Mouse (Mus musculus) liver, embryonic 13.5 days (tissue): Measurements from ENCODE around the gene Arid1b. TPM values are rescaled to one million over a fixed set of nuclear protein-coding genes. Genes with fewer than 3 reads are reported as not detected.
A peak's percentile ranks its signal among the peaks of the same experiment; 100 is the strongest.

Source experiments
- ATAC-seq: fragments of 200-750 bp; cut with Nextera tagmentation; 2 replicates; pipeline ENCODE4 v1.8.0; 2017; ENCODE audit warnings: low read depth, mild to moderate bottlenecking, moderate number of reproducible peaks, moderate library complexity
- DNase-seq: peaks from one replicate; pipeline ENCODE4 v3.0.0; 2022
- H3K27ac ChIP-seq: fragments of 300-500 bp; sonication (generic); 2 replicates; pipeline ENCODE4 v1.5.1; 2015; ENCODE audit warnings: moderate library complexity, mild to moderate bottlenecking, inconsistent platforms
- H3K27me3 ChIP-seq: fragments of 300-500 bp; sonication (generic); 2 replicates; pipeline ENCODE4 v1.6.1; 2015; ENCODE audit warnings: mild to moderate bottlenecking, inconsistent platforms
- H3K36me3 ChIP-seq: fragments of 300-500 bp; sonication (generic); 2 replicates; pipeline ENCODE4 v1.6.1; 2015; ENCODE audit warnings: mild to moderate bottlenecking, inconsistent platforms
- H3K4me1 ChIP-seq: fragments of 300-500 bp; sonication (generic); replicated peaks from 2 replicates; pipeline ENCODE4 v1.6.1; 2015; ENCODE audit warnings: inconsistent platforms
- H3K4me2 ChIP-seq: fragments of 300-500 bp; sonication (generic); 2 replicates; pipeline ENCODE4 v1.6.1; 2015; ENCODE audit warnings: inconsistent platforms, mild to moderate bottlenecking, moderate library complexity
- H3K4me3 ChIP-seq: fragments of 300-500 bp; sonication (generic); replicated peaks from 2 replicates; pipeline ENCODE4 v1.5.1; 2015; ENCODE audit warnings: mild to moderate bottlenecking, inconsistent platforms
- H3K9ac ChIP-seq: fragments of 300-500 bp; sonication (generic); 2 replicates; pipeline ENCODE4 v1.6.1; 2015; ENCODE audit warnings: mild to moderate bottlenecking, inconsistent platforms
- H3K9me3 ChIP-seq: fragments of 300-500 bp; sonication (generic); replicated peaks from 2 replicates; pipeline ENCODE4 v1.6.1; 2016; ENCODE audit warnings: inconsistent platforms
- WGBS: fragments of 180-500 bp; shearing (Covaris S2); methylation state at CpG from one replicate; pipeline ENCODE4 v1.1.7; 2015; ENCODE audit not compliant: insufficient replicate concordance; 5-methylcytosine and 5-hydroxymethylcytosine counted together
- polyA plus RNA-seq: library from polyadenylated mRNA; unstranded; fragments of >200 nt; fragmentation: Nextera tagmentation; extraction: Ambion mirVana; gene quantifications from 2 replicates; pipeline ENCODE4 v1.2.1, GENCODE M21; 2015

The Arid1b gene
- polyA plus RNA-seq, 1 experiment from 2014 or later: 2.0 TPM

DNA sequence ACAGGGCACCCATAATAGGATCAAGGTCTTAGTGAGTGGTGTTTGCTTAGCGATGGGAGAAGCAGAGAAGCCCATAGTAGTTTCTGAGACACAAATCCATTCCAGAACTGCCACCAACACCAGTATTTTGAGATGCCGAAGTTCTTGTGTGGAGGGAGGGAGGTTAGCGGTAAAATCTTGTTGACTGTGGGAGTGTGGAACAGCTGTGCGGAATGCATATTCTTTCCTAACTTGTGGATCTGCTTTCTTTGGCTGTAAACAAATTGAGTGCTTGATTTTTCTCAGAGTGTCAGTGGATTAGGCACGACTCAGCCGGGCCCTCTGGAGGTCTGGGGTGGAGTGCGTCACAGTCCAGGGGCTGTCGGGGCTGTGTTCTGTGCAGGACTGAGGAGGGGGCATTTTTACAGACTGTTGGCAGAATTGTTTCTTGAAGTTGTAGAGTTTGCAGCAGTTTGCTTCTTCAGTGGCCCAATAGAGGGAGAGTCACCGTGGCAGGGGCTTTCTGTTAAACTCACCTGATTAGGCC lies 27.9 kb downstream of the Arid1b start:
- DNase-seq: no peak
- Histone ChIP-seq H3K4me3 (no peak overlapping the region), H3K4me1 (peaks cover 37% of the 10 kb centered on the region), H3K4me2 (no peak overlapping the region), H3K9ac (no peak overlapping the region), H3K27ac (no peak overlapping the region), H3K27me3 (no peaks in the 10 kb centered on the region), H3K9me3 (no peaks in the 10 kb centered on the region), H3K36me3 (no peaks in the 10 kb centered on the region)
- WGBS: 75% methylated on average over 9 of the region's 9 CpGs
- ATAC-seq: no peak

DNA sequence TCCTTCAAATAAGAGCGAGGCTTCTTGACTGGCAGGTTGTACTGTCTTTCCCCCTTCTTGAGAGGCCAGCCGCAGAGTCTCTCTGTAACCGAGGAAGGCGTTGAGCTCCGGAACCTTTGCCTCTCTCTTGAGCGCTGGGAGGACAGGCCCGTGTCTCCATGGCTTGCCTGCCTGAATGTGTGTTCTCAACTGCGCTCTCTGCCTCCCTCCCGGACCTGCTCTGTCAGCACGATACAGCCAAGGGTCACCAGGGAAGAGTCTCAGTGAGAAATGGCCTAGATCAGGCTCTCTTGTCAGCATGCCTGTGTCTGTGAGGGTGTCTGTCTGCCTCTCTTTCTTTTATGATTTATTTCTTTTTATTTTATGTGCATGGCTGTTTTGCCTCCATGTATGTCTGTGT lies 29.6 kb downstream of the Arid1b start:
- 72% methylated on average over 10 of the region's 10 CpGs for WGBS

DNA sequence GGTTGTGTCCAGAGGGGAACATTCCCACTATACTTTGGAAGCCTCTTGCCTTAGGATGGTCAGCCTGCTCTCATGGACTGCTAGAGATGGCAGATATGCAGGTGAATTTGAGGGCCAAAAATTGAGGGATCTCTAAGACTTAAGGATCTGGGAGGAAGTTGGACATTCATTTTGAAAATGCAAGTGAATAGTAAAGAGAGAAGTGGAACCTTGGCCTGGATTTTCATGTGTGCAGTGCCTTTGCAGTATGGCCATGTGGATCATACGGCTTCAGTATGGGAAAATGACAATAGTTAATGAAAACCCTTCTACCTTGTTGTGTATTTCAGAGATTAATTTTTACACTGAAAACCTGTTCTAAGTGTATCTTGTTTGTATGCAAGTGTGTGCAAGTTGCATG lies 31.3 kb downstream of the Arid1b start:
- WGBS: 88% methylated on average over 1 of the region's 1 CpGs
- Histone ChIP-seq H3K4me3 (no peak overlapping the region), H3K9ac (no peak overlapping the region), H3K4me1 (peaks cover 29% of the 10 kb centered on the region), H3K4me2 (no peak overlapping the region), H3K27ac (no peak overlapping the region), H3K9me3 (no peaks in the 10 kb centered on the region), H3K36me3 (no peaks in the 10 kb centered on the region), H3K27me3 (no peaks in the 10 kb centered on the region)
- DNase-seq (no peak), ATAC-seq (no peak)

More for the DNA sequence above, 29.6 kb downstream of the Arid1b start:
- no peak overlapping the region for H3K4me3 ChIP-seq
- no peak overlapping the region for H3K4me2 ChIP-seq
- H3K9me3 ChIP-seq: no peaks in the 10 kb centered on the region
- DNase-seq (no peak), ATAC-seq (no peak)
- no peaks in the 10 kb centered on the region for H3K27me3 ChIP-seq
- no peaks in the 10 kb centered on the region for H3K36me3 ChIP-seq
- no peak overlapping the region for H3K27ac ChIP-seq
- H3K4me1 ChIP-seq: peaks cover 27% of the 10 kb centered on the region
- H3K9ac ChIP-seq: no peak overlapping the region

DNA sequence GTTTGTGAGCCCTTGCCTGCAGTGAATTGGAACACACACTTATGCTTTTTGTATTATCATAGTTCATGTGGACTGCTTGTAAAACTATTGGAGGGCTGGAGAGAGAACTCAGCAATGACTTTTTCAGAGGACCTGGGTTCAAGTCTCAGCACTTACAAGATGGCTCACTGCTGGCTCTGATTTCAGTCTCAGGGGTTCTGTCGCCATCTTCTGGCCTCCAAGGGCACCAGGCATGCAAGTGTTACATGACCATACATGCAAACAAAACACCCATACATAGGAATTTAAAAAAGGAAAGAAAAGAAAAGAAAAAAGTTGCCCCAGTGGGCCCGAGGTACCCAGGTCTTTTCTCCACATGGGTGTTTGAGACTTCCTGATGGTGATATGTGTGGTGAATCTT lies 32.4 kb downstream of the Arid1b start:
- Histone ChIP-seq H3K27me3 (no peaks in the 10 kb centered on the region), H3K4me2 (no peak overlapping the region), H3K27ac (no peak overlapping the region), H3K4me3 (no peak overlapping the region), H3K4me1 (peaks cover 24% of the 10 kb centered on the region), H3K36me3 (no peaks in the 10 kb centered on the region), H3K9me3 (no peaks in the 10 kb centered on the region), H3K9ac (no peak overlapping the region)
- 66% methylated on average over 2 of the region's 2 CpGs for WGBS
- DNase-seq (no peak), ATAC-seq (no peak)

DNA sequence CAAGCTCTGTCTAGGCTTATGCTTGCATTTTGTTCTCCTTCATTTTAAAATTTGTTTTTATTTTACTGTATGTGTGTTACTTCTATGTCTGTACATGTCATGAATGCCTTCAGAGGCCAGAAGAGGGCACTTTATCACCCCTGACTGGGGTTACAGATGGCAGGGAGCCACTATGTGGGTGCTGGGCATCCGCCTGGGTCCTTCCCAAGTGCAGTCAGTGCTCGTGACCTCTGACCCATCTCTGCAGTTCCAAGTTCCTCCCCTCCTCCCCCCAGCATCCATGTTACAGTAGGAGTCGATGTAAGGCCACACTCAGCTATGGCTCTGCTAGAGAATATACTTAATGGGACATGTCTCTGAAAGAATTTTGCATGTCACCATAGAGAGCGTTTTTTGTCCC lies 35.0 kb downstream of the Arid1b start:
- Histone ChIP-seq H3K9ac (no peak overlapping the region), H3K36me3 (no peaks in the 10 kb centered on the region), H3K27ac (no peak overlapping the region), H3K4me2 (no peak overlapping the region), H3K4me1 (peaks cover 17% of the 10 kb centered on the region), H3K27me3 (no peaks in the 10 kb centered on the region), H3K9me3 (no peaks in the 10 kb centered on the region), H3K4me3 (no peak overlapping the region)
- 74% methylated on average over 4 of the region's 4 CpGs for WGBS
- no peak for DNase-seq
- ATAC-seq: no peak

GRCm38 (mm10) chr17:5030290-5030689 lies 36.2 kb downstream of the Arid1b start:
- no peak overlapping the region for H3K9ac ChIP-seq
- no peaks in the 10 kb centered on the region for H3K36me3 ChIP-seq
- no peaks in the 10 kb centered on the region for H3K27me3 ChIP-seq
- H3K4me3 ChIP-seq: no peak overlapping the region
- no peak overlapping the region for H3K4me2 ChIP-seq
- WGBS: 86% methylated on average over 2 of the region's 2 CpGs
- H3K9me3 ChIP-seq: no peaks in the 10 kb centered on the region
- H3K27ac ChIP-seq: no peak overlapping the region
- no peak for ATAC-seq
- H3K4me1 ChIP-seq: peaks cover 17% of the 10 kb centered on the region
- DNase-seq: no peak

- no peak overlapping the region for H3K9ac ChIP-seq
- no peaks in the 10 kb centered on the region for H3K9me3 ChIP-seq
- WGBS: 71% methylated on average over 3 of the region's 3 CpGs
- no peak overlapping the region for H3K27ac ChIP-seq
- H3K4me3 ChIP-seq: no peak overlapping the region
- no peak for DNase-seq
- no peaks in the 10 kb centered on the region for H3K27me3 ChIP-seq
- H3K36me3 ChIP-seq: no peaks in the 10 kb centered on the region
- ATAC-seq: no peak
- H3K4me2 ChIP-seq: no peak overlapping the region
- peaks cover 17% of the 10 kb centered on the region for H3K4me1 ChIP-seq
Measured at GRCm38 (mm10) chr17:5033346-5033745, 39.2 kb downstream of the Arid1b start.

- no peaks in the 10 kb centered on the region for H3K36me3 ChIP-seq
- WGBS: 25% methylated on average over 3 of the region's 3 CpGs
- no peak overlapping the region for H3K4me3 ChIP-seq
- H3K9ac ChIP-seq: no peak overlapping the region
- no peaks in the 10 kb centered on the region for H3K27me3 ChIP-seq
- peaks cover 16% of the 10 kb centered on the region for H3K4me1 ChIP-seq
- H3K9me3 ChIP-seq: no peaks in the 10 kb centered on the region
- DNase-seq (no peak), ATAC-seq (peak; percentile 48; the same call in 1 of the 2 replicates)
- no peak overlapping the region for H3K27ac ChIP-seq
- H3K4me2 ChIP-seq: no peak overlapping the region
Measured at GRCm38 (mm10) chr17:5034201-5034600, 40.1 kb downstream of the Arid1b start.

DNA sequence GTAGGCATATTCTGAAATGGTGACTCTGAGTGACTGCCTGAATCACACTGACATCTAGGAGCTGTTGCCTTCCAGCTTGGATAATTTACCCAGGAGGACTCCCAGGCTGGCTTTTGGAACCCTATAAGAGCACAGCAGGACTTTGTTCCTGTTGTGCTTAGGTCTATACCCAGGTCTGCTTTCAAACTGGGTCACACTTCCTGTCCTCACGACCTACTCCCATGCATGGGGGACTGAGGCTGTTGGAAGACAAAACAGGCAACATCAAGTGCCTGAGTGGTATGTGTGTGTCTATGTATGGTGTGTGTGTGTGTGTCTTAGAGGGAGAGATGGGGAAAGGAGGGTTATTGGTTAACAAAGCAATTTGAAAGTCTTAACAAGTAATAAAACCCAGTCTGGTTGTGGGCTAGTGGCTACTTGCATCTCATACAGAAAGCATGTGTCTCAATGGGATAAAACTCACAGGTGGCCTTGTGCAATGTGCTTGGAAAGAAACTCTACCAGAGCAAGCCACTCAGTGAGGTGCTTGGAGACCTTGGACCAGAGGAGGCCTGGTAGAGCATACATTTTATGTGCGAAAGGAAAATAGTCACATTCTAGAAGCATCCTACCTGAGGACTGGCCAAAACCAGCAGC lies 42.2 kb downstream of the Arid1b start:
- no peak for ATAC-seq
- 51% methylated on average over 2 of the region's 2 CpGs for WGBS

GRCm38 (mm10) chr17:5037199-5037598 lies 43.1 kb downstream of the Arid1b start:
- Histone ChIP-seq H3K27me3 (no peaks in the 10 kb centered on the region), H3K9me3 (no peaks in the 10 kb centered on the region), H3K9ac (no peak overlapping the region), H3K4me3 (no peak overlapping the region), H3K4me2 (no peak overlapping the region), H3K36me3 (no peaks in the 10 kb centered on the region), H3K27ac (no peak overlapping the region), H3K4me1 (peaks cover 15% of the 10 kb centered on the region)
- WGBS: 83% methylated on average over 8 of the region's 8 CpGs
- ATAC-seq (no peak), DNase-seq (no peak)

More for the DNA sequence above, 42.2 kb downstream of the Arid1b start:
- no peak overlapping the region for H3K27ac ChIP-seq
- no peaks in the 10 kb centered on the region for H3K27me3 ChIP-seq
- no peak overlapping the region for H3K4me3 ChIP-seq
- H3K4me2 ChIP-seq: no peak overlapping the region
- H3K9me3 ChIP-seq: no peaks in the 10 kb centered on the region
- no peaks in the 10 kb centered on the region for H3K36me3 ChIP-seq
- peaks cover 15% of the 10 kb centered on the region for H3K4me1 ChIP-seq
- no peak overlapping the region for H3K9ac ChIP-seq
- no peak for DNase-seq

GRCm38 (mm10) chr17:5039826-5040225 lies 45.7 kb downstream of the Arid1b start:
- Histone ChIP-seq H3K9me3 (no peaks in the 10 kb centered on the region), H3K36me3 (no peaks in the 10 kb centered on the region), H3K4me1 (peaks cover 4% of the 10 kb centered on the region; the same call in 1 of the 2 replicates), H3K9ac (no peak overlapping the region), H3K27ac (no peak overlapping the region), H3K4me2 (no peak overlapping the region), H3K27me3 (no peaks in the 10 kb centered on the region), H3K4me3 (no peak overlapping the region)
- 66% methylated on average over 2 of the region's 2 CpGs for WGBS
- ATAC-seq (no peak), DNase-seq (no peak)

DNA sequence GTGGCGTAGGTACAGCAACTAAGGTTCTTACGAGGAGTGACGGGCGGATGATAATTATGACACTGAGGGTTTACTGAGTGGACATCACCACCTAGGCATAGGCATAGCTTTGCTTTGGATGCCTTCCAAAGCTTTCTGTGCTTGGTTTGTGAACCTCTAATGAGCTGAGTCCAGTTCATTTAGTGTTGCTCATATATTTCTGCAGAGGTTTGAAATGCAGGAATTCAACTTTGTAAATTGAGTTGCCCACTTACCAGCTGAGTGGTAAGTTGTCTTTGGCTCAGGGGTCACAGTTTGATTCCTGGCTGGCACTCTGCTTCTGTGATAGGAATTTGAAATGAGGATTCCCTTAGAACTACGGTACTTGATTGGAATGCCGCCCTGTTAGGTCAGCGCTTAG lies 49.7 kb downstream of the Arid1b start:
- ATAC-seq (no peak), DNase-seq (no peak)
- Histone ChIP-seq H3K27me3 (no peaks in the 10 kb centered on the region), H3K27ac (no peak overlapping the region), H3K36me3 (no peaks in the 10 kb centered on the region), H3K4me2 (no peak overlapping the region), H3K4me3 (no peak overlapping the region), H3K4me1 (peaks cover 9% of the 10 kb centered on the region), H3K9ac (no peak overlapping the region), H3K9me3 (no peaks in the 10 kb centered on the region)
- WGBS: 91% methylated on average over 7 of the region's 7 CpGs
